Mouse (Mus musculus) MEL (cell line): ENCODE data around the gene Glo1. TPM values are rescaled to one million over a fixed set of nuclear protein-coding genes. Genes with fewer than 3 reads are reported as not detected.
A peak's percentile ranks its signal among the peaks of the same experiment; 100 is the strongest.

ENCODE experiments used
- DNase-seq: peaks from one replicate; pipeline ENCODE4 v3.0.0; 2011; ENCODE audit warnings: low read depth, low spot score
- H3K27ac ChIP-seq: 2 replicates; pipeline ENCODE4 v1.5.1; 2012; ENCODE audit warnings: low read depth, mild to moderate bottlenecking, control low read depth, low read length, moderate library complexity; ENCODE audit not compliant: control insufficient read depth
- H3K27me3 ChIP-seq, 2 experiments: fragments of 150-350 bp in 1 of 2; sonication (generic) in 1 of 2; 2 replicates each; pipeline ENCODE4 v1.6.1; 2012; ENCODE audit warnings: low read length in 2 of 2, mild to moderate bottlenecking in 2 of 2, improper control_type of control experiment in 1 of 2, moderate library complexity in 1 of 2; ENCODE audit not compliant: insufficient read depth in 2 of 2, control insufficient read depth in 1 of 2
- H3K36me3 ChIP-seq, 2 experiments: 2 replicates each; pipeline ENCODE4 v1.6.1; 2012 to 2014; ENCODE audit warnings: low read length in 2 of 2, improper control_type of control experiment in 1 of 2, inconsistent platforms in 1 of 2, mild to moderate bottlenecking in 1 of 2; ENCODE audit not compliant: insufficient read depth in 2 of 2, control insufficient read depth in 1 of 2
- H3K4me1 ChIP-seq, 2 experiments: fragments of 150-350 bp in 1 of 2; sonication (generic) in 1 of 2; 2 replicates each; pipeline ENCODE4 v1.6.1; 2012; ENCODE audit warnings: low read length in 2 of 2, improper control_type of control experiment in 1 of 2, mild to moderate bottlenecking in 1 of 2; ENCODE audit not compliant: insufficient read depth in 2 of 2, control insufficient read depth in 1 of 2
- H3K4me3 ChIP-seq, 2 experiments: fragments of 150-350 bp in 1 of 2; sonication (generic) in 1 of 2; 2 replicates each; pipeline ENCODE4 v1.5.1; 2012; ENCODE audit warnings: low read depth in 2 of 2, low read length in 2 of 2, mild to moderate bottlenecking in 2 of 2, moderate library complexity in 2 of 2, control low read depth in 1 of 2, improper control_type of control experiment in 1 of 2; ENCODE audit not compliant: control insufficient read depth in 1 of 2, insufficient read depth in 1 of 2
- H3K79me2 ChIP-seq: 2 replicates; pipeline ENCODE4 v1.6.1; 2012; ENCODE audit warnings: mild to moderate bottlenecking, low read length, moderate library complexity; ENCODE audit not compliant: control insufficient read depth, poor library complexity, insufficient read depth
- H3K9ac ChIP-seq: 2 replicates; pipeline ENCODE4 v1.6.1; 2012; ENCODE audit warnings: low read depth, mild to moderate bottlenecking, control low read depth, low read length, moderate library complexity; ENCODE audit not compliant: control insufficient read depth, poor library complexity, severe bottlenecking
- H3K9me3 ChIP-seq: fragments of 150-350 bp; sonication (generic); replicated peaks from 2 replicates; pipeline ENCODE4 v1.6.1; 2012; ENCODE audit warnings: mild to moderate bottlenecking, low read length, improper control_type of control experiment, moderate library complexity; ENCODE audit not compliant: insufficient read depth
- BHLHE40 ChIP-seq: IDR thresholded peaks from 2 replicates; pipeline ENCODE4 v1.6.1; 2012; ENCODE audit warnings: low read depth, mild to moderate bottlenecking, inconsistent platforms, low read length, improper control_type of control experiment, borderline replicate concordance
- CHD1 ChIP-seq: IDR thresholded peaks from 2 replicates; pipeline ENCODE4 v1.6.1; 2012; ENCODE audit warnings: low read depth, mild to moderate bottlenecking, inconsistent platforms, low read length, improper control_type of control experiment
- CHD2 ChIP-seq: IDR thresholded peaks from 2 replicates; pipeline ENCODE4 v1.6.1; 2011; ENCODE audit warnings: low read length, improper control_type of control experiment
- CTCF ChIP-seq, 3 experiments: IDR thresholded peaks in 2 of 3; conservative IDR thresholded peaks in 1 of 3; 2 replicates each; pipeline ENCODE4 v1.5.1; 2011 to 2012; ENCODE audit warnings: low read length in 3 of 3, low read depth in 2 of 3, mild to moderate bottlenecking in 2 of 3, improper control_type of control experiment in 1 of 3, inconsistent platforms in 1 of 3, mixed read lengths in 1 of 3, moderate library complexity in 1 of 3; ENCODE audit not compliant: control insufficient read depth in 1 of 3, insufficient read depth in 1 of 3, poor library complexity in 1 of 3, severe bottlenecking in 1 of 3
- EP300 ChIP-seq, 2 experiments: IDR thresholded peaks; 2 replicates each; pipeline ENCODE4 v1.6.1; 2011; ENCODE audit warnings: improper control_type of control experiment in 2 of 2, low read length in 2 of 2, low read depth in 1 of 2, mild to moderate bottlenecking in 1 of 2
- GABPA ChIP-seq: IDR thresholded peaks from 2 replicates; pipeline ENCODE4 v1.6.1; 2012; ENCODE audit warnings: low read depth, mild to moderate bottlenecking, inconsistent platforms, low read length, improper control_type of control experiment, moderate library complexity
- JUND ChIP-seq: IDR thresholded peaks from 2 replicates; pipeline ENCODE4 v1.6.1; 2011; ENCODE audit warnings: low read depth, mild to moderate bottlenecking, improper control_type of control experiment, low read length
- KAT2A ChIP-seq: conservative IDR thresholded peaks from 2 replicates; pipeline ENCODE4 v1.6.1; 2012; ENCODE audit warnings: low read depth, low read length, improper control_type of control experiment, inconsistent platforms
- MAFK ChIP-seq: IDR thresholded peaks from 2 replicates; pipeline ENCODE4 v1.6.1; 2011; ENCODE audit warnings: low read depth, mild to moderate bottlenecking, low read length, improper control_type of control experiment, borderline replicate concordance
- MAZ ChIP-seq: IDR thresholded peaks from 2 replicates; pipeline ENCODE4 v1.6.1; 2012; ENCODE audit warnings: low read depth, mild to moderate bottlenecking, inconsistent platforms, low read length, improper control_type of control experiment
- MXI1 ChIP-seq: IDR thresholded peaks from 2 replicates; pipeline ENCODE4 v1.6.1; 2011; ENCODE audit warnings: mild to moderate bottlenecking, low read depth, low read length, improper control_type of control experiment
- MYC ChIP-seq: IDR thresholded peaks from 2 replicates; pipeline ENCODE4 v1.6.1; 2011; ENCODE audit warnings: low read depth, mild to moderate bottlenecking, low read length, improper control_type of control experiment, moderate library complexity
- POLR2A ChIP-seq, 2 experiments: IDR thresholded peaks; 2 replicates each; pipeline ENCODE4 v1.6.1; 2011 to 2012; ENCODE audit warnings: low read length in 2 of 2, mild to moderate bottlenecking in 2 of 2, control low read depth in 1 of 2, improper control_type of control experiment in 1 of 2, low read depth in 1 of 2, moderate library complexity in 1 of 2; ENCODE audit not compliant: control insufficient read depth in 1 of 2, insufficient read depth in 1 of 2, poor library complexity in 1 of 2
- POLR2AphosphoS2 ChIP-seq: IDR thresholded peaks from 2 replicates; pipeline ENCODE4 v1.6.1; 2011; ENCODE audit warnings: low read length, improper control_type of control experiment
- RCOR1 ChIP-seq: IDR thresholded peaks from 2 replicates; pipeline ENCODE4 v1.6.1; 2012; ENCODE audit warnings: low read depth, mild to moderate bottlenecking, inconsistent platforms, low read length, improper control_type of control experiment
- SIN3A ChIP-seq: IDR thresholded peaks from 2 replicates; pipeline ENCODE4 v1.6.1; 2012; ENCODE audit warnings: low read length, improper control_type of control experiment, inconsistent platforms
- TAL1 ChIP-seq: IDR thresholded peaks from 2 replicates; pipeline ENCODE4 v1.6.1; 2012; ENCODE audit warnings: mild to moderate bottlenecking, inconsistent platforms, low read length, moderate library complexity, mixed read lengths
- USF1 ChIP-seq: IDR thresholded peaks from 2 replicates; pipeline ENCODE4 v1.6.1; 2014; ENCODE audit warnings: low read depth, mild to moderate bottlenecking, inconsistent platforms, low read length, improper control_type of control experiment, moderate library complexity
- polyA plus RNA-seq, 2 experiments: library from polyadenylated mRNA; stranded (reverse) in 1 of 2; unstranded in 1 of 2; fragments of >175 nt in 1 of 2; fragments of >200 nt in 1 of 2; gene quantifications; 2 replicates each; pipeline versions ENCODE4 v1.2.1 to v1.2.4; 2012; ENCODE audit warnings: low replicate concordance in 2 of 2, low read depth in 1 of 2; ENCODE audit not compliant: insufficient read length in 2 of 2, insufficient read depth in 1 of 2, missing spikeins in 1 of 2
- total RNA-seq: library from RNA; depleted of rRNA; stranded (reverse); fragments of 300-350 nt; gene quantifications from 2 replicates; pipeline ENCODE4 v1.2.3, GENCODE M21; 2012

The Glo1 gene
- total and polyA plus RNA-seq, 3 experiments = 58.5 to 288 (median 260) TPM

DNA sequence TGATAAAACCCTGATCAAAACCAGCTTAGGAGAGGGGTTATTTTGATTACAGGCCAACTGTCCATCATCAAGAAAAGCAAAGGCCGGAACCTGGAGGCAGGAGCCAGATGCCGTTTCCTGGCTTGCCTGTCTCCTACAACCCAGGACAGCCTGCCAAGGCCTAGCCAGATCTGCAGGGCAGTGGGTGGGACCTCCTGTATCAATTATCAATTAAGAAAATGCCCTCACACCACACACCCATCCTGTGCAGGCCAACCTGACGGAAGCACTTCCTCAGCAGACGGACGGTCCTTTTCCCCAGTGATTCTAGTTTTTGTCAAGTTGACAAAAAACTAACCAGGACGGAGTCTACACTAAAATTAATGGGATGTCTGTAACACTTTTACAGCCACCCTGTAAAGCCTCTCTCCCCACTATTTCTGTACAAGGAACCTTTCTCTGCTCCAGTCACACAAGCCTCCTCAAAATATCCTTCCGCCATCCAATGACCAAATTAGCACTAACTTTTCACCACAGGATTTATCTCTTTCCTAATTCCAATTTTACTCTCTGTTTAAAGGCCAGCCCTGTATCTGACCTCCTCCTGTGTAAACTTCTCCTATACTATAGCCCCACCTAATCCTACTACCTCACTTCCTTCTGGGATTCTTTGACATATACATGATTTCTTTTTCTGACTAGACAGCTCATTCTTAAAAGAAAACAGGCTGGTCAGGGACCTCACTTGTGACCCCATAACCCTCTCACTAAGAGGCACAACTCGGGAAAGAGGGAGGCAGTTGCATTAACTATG is 52.5 kb downstream of the Glo1 start (continued):
- no peak; the same call in 1 of the 2 replicates for TF ChIP-seq MXI1
- no peak for TF ChIP-seq JUND
- TF ChIP-seq CHD1 = no peak
- TF ChIP-seq CHD2 = no peak
- TF ChIP-seq MYC = no peak
- TF ChIP-seq GABPA = no peak
- 0 out of 2 replicates have a peak, but pooled peaks have one; percentile 13 for TF ChIP-seq RCOR1
- TF ChIP-seq TAL1 = no peak
- no peak for TF ChIP-seq CTCF (IDR thresholded peaks at IDR 0.05 in 2 of 3, conservative IDR thresholded peaks at IDR 0.05 in 1 of 3; ENCODE audit: control insufficient read depth in 1 of 3, insufficient read depth in 1 of 3, low read depth in 2 of 3, low read length in 3 of 3, poor library complexity in 1 of 3, severe bottlenecking in 1 of 3)
- no peak for TF ChIP-seq MAZ
- TF ChIP-seq, all 39 proteins: peak for 3

DNA sequence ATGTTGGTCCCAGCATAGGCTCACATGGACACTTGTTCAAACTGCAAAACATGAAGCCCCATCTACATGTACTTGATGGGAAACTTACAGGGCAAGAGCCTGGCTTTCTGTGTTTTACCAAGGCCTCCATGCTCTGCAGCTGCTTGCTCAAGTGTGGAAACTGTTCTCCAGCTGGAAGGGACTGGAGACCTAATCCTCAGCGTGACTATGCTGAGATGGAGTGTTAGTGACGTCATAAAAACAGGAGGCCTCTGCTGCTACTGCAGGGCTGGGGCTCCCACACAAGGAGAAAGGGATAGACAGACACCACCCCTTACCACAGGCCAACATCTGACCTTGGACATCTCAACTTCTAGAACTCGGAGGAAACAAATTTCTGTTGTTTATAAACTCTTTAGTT is 55.7 kb downstream of the Glo1 start:
- Histone ChIP-seq H3K79me2 (peaks cover 40% of the 10 kb centered on the region), H3K36me3 (peaks cover 0 to 18% of the 10 kb centered on the region in 2 experiments; a peak in 2 of 4 replicates), H3K9ac (no peak overlapping the region), H3K4me1 (peaks cover 5 to 9% of the 10 kb centered on the region in 2 experiments), H3K27ac (no peak overlapping the region), H3K4me3 (no peak overlapping the region), H3K27me3 (no peaks in the 10 kb centered on the region), H3K9me3 (no peaks in the 10 kb centered on the region)
- DNase-seq = no peak
- TF ChIP-seq SIN3A (no peak), POLR2A (IDR thresholded peaks at IDR 0.05; ENCODE audit: control insufficient read depth in 1 of 2, insufficient read depth in 1 of 2, low read depth in 1 of 2, low read length in 2 of 2, poor library complexity in 1 of 2) (no peak), GABPA (no peak), USF1 (no peak), RCOR1 (no peak), POLR2AphosphoS2 (no peak), EP300 (IDR thresholded peaks at IDR 0.05; ENCODE audit: low read depth in 1 of 2, low read length in 2 of 2) (no peak), MAFK (no peak), KAT2A (no peak), CTCF (IDR thresholded peaks at IDR 0.05 in 2 of 3, conservative IDR thresholded peaks at IDR 0.05 in 1 of 3; ENCODE audit: control insufficient read depth in 1 of 3, insufficient read depth in 1 of 3, low read depth in 2 of 3, low read length in 3 of 3, poor library complexity in 1 of 3, severe bottlenecking in 1 of 3) (no peak), BHLHE40 (no peak)
